Mouse (Mus musculus): ENCODE measurements at regions not wholly inside any gene's neighbourhood (a gene's known extent, or its start where the extent isn't known, plus 50 kb on each side); places are given as distances from the start of the nearest gene placed in this dataset.

- no peak for ATAC-seq (ENCODE audit: extremely low read depth, insufficient number of reproducible peaks, low FRiP score, low TSS enrichment)
- Histone ChIP-seq H3K9me3 (no peaks in the 10 kb centered on the region), H3K36me3 (no peaks in the 10 kb centered on the region), H3K9ac (no peak overlapping the region), H3K4me3 (no peak overlapping the region), H3K4me2 (no peak overlapping the region), H3K4me1 (no peaks in the 10 kb centered on the region), H3K27ac (replicated peaks) (no peak overlapping the region), H3K27me3 (replicated peaks) (no peaks in the 10 kb centered on the region)
- 69% methylated on average over 2 of the region's 2 CpGs for WGBS
Measured at GRCm38 (mm10) chr1:193788496-193788895, 418.4 kb upstream of the Camk1g start.

DNA sequence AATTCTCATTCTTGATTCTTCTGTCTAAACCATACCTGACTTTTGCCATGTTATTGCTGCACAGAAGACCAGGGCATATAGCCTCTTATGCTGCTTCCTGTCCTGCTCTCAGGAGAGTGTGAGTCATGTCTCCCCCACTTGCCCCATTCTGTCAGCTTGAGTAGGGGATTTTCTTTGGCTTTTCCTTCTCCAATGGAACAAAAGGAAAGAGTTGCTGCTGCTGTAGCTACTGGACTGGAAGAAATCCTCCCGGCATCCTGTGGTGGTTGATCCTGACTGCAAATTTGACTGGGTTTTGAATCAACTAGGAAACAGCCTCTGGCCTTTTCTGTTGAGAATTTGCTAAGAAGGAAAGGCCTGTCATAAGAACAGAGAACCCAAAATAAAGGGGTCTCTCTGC, 417.3 kb upstream of the Camk1g start:
- Histone ChIP-seq H3K9me3 (no peaks in the 10 kb centered on the region), H3K4me3 (no peak overlapping the region), H3K4me2 (no peak overlapping the region), H3K27me3 (replicated peaks) (no peaks in the 10 kb centered on the region), H3K36me3 (no peaks in the 10 kb centered on the region), H3K27ac (replicated peaks) (no peak overlapping the region), H3K4me1 (no peaks in the 10 kb centered on the region), H3K9ac (no peak overlapping the region)
- 70% methylated on average over 1 of the region's 1 CpGs for WGBS
- no peak for ATAC-seq (ENCODE audit: extremely low read depth, insufficient number of reproducible peaks, low FRiP score, low TSS enrichment)

DNA sequence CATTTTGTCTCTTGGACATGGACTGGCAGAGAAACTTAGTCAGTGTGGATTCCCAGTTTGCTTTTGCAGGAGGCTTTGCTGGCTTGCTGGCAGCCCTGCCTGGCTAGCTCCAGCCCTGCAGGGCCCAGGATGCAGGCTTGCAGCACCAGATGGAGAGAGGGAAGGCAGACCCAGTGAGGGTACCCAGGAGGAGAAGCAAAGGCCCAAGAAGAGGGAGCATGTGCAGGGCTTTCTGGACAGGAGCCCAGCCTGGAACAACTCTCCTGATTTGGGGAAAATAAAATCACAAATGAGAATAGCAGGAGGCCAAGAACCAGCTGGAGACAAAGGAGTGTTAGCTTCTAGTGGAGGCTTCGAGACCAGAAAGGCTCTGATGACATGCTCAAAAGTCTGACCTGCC, 414.9 kb upstream of the Camk1g start:
- no peak overlapping the region for H3K4me3 ChIP-seq
- no peaks in the 10 kb centered on the region for H3K36me3 ChIP-seq
- H3K27me3 ChIP-seq (replicated peaks): no peaks in the 10 kb centered on the region
- ATAC-seq (ENCODE audit: extremely low read depth, insufficient number of reproducible peaks, low FRiP score, low TSS enrichment): no peak
- no peak overlapping the region for H3K4me2 ChIP-seq
- no peak overlapping the region for H3K9ac ChIP-seq
- no peaks in the 10 kb centered on the region for H3K9me3 ChIP-seq
- no peaks in the 10 kb centered on the region for H3K4me1 ChIP-seq
- 65% methylated on average over 1 of the region's 1 CpGs for WGBS
- no peak overlapping the region for H3K27ac ChIP-seq (replicated peaks)

DNA sequence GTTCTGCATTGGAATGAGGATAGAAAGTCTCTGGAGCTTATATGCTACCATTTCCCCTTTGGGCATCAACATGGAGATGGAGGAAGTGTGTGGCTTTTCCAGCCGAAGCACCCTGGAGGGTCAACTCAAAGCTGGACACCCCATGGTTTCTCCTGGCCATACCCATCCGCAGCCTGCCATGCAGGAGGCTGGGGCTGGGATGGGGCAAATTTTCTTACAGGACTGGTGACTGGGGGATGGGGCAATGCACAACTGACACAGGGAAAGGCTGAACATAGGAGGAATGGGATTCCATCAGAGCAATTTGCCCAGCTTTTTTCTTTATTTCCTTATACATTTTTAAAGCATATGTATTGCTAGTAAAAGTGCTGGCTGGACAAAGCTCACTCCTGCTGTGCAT, 414.4 kb upstream of the Camk1g start:
- no peak overlapping the region for H3K4me3 ChIP-seq
- no peaks in the 10 kb centered on the region for H3K4me1 ChIP-seq
- H3K9ac ChIP-seq: no peak overlapping the region
- no peaks in the 10 kb centered on the region for H3K27me3 ChIP-seq (replicated peaks)
- WGBS: 65% methylated on average over 2 of the region's 2 CpGs
- H3K4me2 ChIP-seq: no peak overlapping the region
- ATAC-seq (ENCODE audit: extremely low read depth, insufficient number of reproducible peaks, low FRiP score, low TSS enrichment): no peak
- no peak overlapping the region for H3K27ac ChIP-seq (replicated peaks)
- H3K36me3 ChIP-seq: no peaks in the 10 kb centered on the region
- H3K9me3 ChIP-seq: no peaks in the 10 kb centered on the region

DNA sequence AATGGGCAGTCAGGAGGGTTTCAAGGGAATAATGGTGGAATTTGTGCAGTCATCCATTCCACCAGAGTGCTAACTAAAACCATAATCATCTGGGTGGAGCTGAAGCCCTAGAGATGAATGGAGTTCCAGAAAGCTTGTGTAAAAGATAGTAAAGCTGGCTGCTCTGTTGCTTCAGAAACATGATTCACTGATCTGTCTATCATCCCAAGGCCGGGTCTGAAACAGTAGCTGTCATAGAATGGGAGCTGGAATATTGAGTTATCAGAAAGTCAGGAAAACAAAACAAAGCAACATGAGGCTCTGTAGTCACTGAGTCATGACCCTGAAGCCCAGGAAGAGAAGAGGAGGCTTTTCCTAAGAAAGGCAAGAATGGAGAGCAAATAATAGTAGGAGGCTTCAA, 408.1 kb upstream of the Camk1g start:
- ATAC-seq (ENCODE audit: extremely low read depth, insufficient number of reproducible peaks, low FRiP score, low TSS enrichment): no peak
- no peaks in the 10 kb centered on the region for H3K27me3 ChIP-seq (replicated peaks)
- no peaks in the 10 kb centered on the region for H3K9me3 ChIP-seq
- no peak overlapping the region for H3K9ac ChIP-seq
- H3K27ac ChIP-seq (replicated peaks): no peak overlapping the region
- no peak overlapping the region for H3K4me3 ChIP-seq
- no peak overlapping the region for H3K4me2 ChIP-seq
- 56% methylated on average over 1 of the region's 1 CpGs for WGBS
- no peaks in the 10 kb centered on the region for H3K4me1 ChIP-seq
- no peaks in the 10 kb centered on the region for H3K36me3 ChIP-seq

DNA sequence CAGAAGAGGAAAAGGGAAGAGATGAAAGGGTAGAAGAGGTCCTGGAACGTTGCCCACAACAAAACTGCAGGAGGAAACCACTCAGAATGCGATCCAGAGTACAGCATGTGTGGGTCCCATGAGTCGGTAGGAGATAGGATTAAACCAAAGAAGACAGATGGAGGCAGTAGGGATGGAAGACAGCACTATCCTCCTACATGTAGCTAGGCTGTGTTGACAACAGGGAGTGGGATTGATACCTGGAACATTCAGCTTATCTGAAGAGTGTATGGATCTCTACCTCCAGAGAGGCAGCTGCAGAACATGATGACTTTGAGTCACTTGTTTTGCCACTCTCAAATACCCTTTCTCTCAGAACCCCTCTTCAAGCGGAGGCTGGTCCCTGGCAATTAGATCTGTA, 399.4 kb upstream of the Camk1g start:
- Histone ChIP-seq H3K4me2 (no peak overlapping the region), H3K36me3 (no peaks in the 10 kb centered on the region), H3K9ac (no peak overlapping the region), H3K27ac (replicated peaks) (no peak overlapping the region), H3K9me3 (no peaks in the 10 kb centered on the region), H3K4me3 (no peak overlapping the region), H3K27me3 (replicated peaks) (no peaks in the 10 kb centered on the region), H3K4me1 (no peaks in the 10 kb centered on the region; the same call in 1 of the 2 replicates)
- no peak for ATAC-seq (ENCODE audit: extremely low read depth, insufficient number of reproducible peaks, low FRiP score, low TSS enrichment)
- WGBS: 50% methylated on average over 4 of the region's 4 CpGs

DNA sequence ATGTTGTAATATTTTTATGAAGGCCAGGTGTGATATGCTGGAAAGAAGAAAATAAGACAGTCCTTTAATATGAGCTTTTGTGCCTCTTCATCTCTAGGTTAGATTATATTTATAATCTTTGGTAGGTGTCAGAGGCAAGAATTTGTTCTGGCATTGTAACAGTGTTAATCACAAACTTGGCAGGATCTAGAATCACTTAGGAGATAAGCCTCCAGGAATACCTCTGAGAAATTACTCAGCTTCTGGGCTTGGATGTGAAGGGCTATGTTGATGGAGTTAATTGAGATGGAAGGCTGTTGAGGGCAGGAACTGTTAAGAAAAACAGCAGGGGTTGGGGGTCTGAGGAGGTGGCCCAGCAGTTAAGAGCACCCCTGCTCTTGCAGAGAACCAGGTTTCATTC, 394.0 kb upstream of the Camk1g start:
- no peak overlapping the region for H3K4me2 ChIP-seq

GRCm38 (mm10) chr1:193751819-193752251, 381.7 kb upstream of the Camk1g start:
- WGBS: 28% methylated on average over 4 of the region's 4 CpGs
- Histone ChIP-seq H3K27ac (replicated peaks) (no peak overlapping the region), H3K36me3 (no peaks in the 10 kb centered on the region), H3K4me2 (no peak overlapping the region), H3K9ac (no peak overlapping the region), H3K9me3 (no peaks in the 10 kb centered on the region), H3K4me3 (no peak overlapping the region), H3K4me1 (peaks cover 5% of the 10 kb centered on the region), H3K27me3 (replicated peaks) (no peaks in the 10 kb centered on the region)
- ATAC-seq (ENCODE audit: extremely low read depth, insufficient number of reproducible peaks, low FRiP score, low TSS enrichment): no peak

More for the DNA sequence above, 394.0 kb upstream of the Camk1g start:
- H3K27ac ChIP-seq (replicated peaks): no peak overlapping the region
- H3K36me3 ChIP-seq: no peaks in the 10 kb centered on the region
- H3K4me1 ChIP-seq: no peaks in the 10 kb centered on the region; the same call in 1 of the 2 replicates
- no peak for ATAC-seq (ENCODE audit: extremely low read depth, insufficient number of reproducible peaks, low FRiP score, low TSS enrichment)
- H3K9me3 ChIP-seq: no peaks in the 10 kb centered on the region
- no peak overlapping the region for H3K4me3 ChIP-seq
- no peaks in the 10 kb centered on the region for H3K27me3 ChIP-seq (replicated peaks)
- H3K9ac ChIP-seq: no peak overlapping the region

- ATAC-seq (ENCODE audit: extremely low read depth, insufficient number of reproducible peaks, low FRiP score, low TSS enrichment): no peak
- Histone ChIP-seq H3K4me3 (no peak overlapping the region), H3K9ac (no peak overlapping the region), H3K9me3 (no peaks in the 10 kb centered on the region), H3K36me3 (no peaks in the 10 kb centered on the region), H3K4me2 (no peak overlapping the region), H3K4me1 (peaks cover 5% of the 10 kb centered on the region), H3K27me3 (replicated peaks) (no peaks in the 10 kb centered on the region), H3K27ac (replicated peaks) (no peak overlapping the region)
- WGBS: 47% methylated on average over 4 of the region's 4 CpGs
Measured at GRCm38 (mm10) chr1:193750929-193751328, 380.8 kb upstream of the Camk1g start.

DNA sequence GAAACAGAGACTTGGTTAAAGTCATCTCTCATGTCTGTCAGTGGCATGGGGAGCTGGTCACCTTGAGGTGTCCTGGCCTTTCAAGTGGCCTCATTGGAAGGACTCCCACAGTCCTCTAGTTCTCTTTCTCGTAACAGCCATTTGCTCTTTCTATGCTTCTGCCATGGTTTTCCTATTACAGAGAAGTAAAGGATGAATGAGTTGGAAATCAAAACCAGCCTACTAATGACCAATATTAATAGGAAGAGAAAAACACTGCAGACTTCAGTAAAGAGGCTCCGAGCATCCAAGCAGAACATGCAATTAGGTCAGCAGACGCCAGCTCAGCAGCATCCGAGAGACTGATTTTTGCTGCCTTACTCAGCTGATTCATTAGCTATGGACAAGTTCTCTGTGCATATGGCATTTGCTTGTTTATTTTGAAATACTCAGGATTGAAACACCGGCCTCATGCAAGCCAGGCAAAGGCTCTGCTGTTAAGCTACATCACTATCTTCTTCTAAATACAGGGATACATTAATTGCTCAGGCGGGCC, 377.4 kb upstream of the Camk1g start:
- H3K9ac ChIP-seq: no peak overlapping the region
- H3K36me3 ChIP-seq: no peaks in the 10 kb centered on the region
- no peak overlapping the region for H3K27ac ChIP-seq (replicated peaks)
- WGBS: 73% methylated on average over 6 of the region's 6 CpGs
- no peak overlapping the region for H3K4me2 ChIP-seq
- no peaks in the 10 kb centered on the region for H3K9me3 ChIP-seq
- ATAC-seq (ENCODE audit: extremely low read depth, insufficient number of reproducible peaks, low FRiP score, low TSS enrichment): no peak
- H3K4me1 ChIP-seq: peaks cover 5% of the 10 kb centered on the region
- no peaks in the 10 kb centered on the region for H3K27me3 ChIP-seq (replicated peaks)
- H3K4me3 ChIP-seq: no peak overlapping the region

DNA sequence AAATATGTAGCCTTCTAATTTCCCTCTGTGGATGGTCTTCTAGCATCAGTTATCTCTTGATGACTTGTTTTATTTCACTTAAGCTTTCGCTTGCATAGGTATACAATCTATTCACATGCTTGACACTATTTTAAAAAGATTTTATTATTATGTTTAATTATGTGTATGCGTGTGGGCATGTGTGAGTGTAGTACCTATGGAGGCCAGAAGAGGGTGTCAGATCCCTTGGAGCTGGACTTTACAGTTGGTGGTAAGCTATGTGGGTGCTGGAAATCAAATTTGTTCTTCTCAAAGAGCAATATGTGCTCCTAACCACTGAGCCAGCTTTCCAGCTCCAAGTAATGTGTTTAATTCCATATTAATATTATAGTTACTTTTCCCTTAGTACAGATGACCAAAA, 372.6 kb upstream of the Camk1g start:
- no peak for ATAC-seq (ENCODE audit: extremely low read depth, insufficient number of reproducible peaks, low FRiP score, low TSS enrichment)
- Histone ChIP-seq H3K9me3 (no peaks in the 10 kb centered on the region), H3K27me3 (replicated peaks) (no peaks in the 10 kb centered on the region), H3K4me3 (no peak overlapping the region), H3K4me2 (no peak overlapping the region), H3K36me3 (no peaks in the 10 kb centered on the region), H3K27ac (replicated peaks) (no peak overlapping the region), H3K9ac (no peak overlapping the region), H3K4me1 (no peaks in the 10 kb centered on the region)
- WGBS: 77% methylated on average over 2 of the region's 2 CpGs

DNA sequence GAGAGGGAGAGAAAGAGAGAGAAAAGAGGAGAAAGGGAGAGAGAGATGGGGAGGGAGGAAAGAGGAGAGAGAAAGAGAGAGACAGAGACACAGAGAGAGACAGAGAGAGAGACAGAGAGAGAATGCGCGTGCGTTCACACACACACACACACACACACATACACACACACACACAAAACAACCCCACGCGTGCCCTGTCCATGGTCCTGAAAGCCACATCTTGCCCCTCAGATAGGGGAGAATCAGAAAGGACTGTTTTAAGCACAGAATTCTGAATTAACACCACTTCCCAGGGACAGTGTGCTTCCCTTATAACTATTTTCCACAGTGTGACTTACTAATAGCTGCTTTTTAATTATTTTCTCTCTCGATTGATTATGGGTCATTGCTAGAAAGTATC, 368.7 kb upstream of the Camk1g start:
- H3K36me3 ChIP-seq: no peaks in the 10 kb centered on the region
- 39% methylated on average over 6 of the region's 6 CpGs for WGBS
- no peak overlapping the region for H3K4me2 ChIP-seq
- H3K9ac ChIP-seq: no peak overlapping the region
- no peaks in the 10 kb centered on the region for H3K4me1 ChIP-seq
- H3K27me3 ChIP-seq (replicated peaks): no peaks in the 10 kb centered on the region
- no peak overlapping the region for H3K27ac ChIP-seq (replicated peaks)
- no peak overlapping the region for H3K4me3 ChIP-seq
- ATAC-seq (ENCODE audit: extremely low read depth, insufficient number of reproducible peaks, low FRiP score, low TSS enrichment): no peak
- H3K9me3 ChIP-seq: no peaks in the 10 kb centered on the region

All from heart, embryonic 13.5 days (tissue).